Mouse (Mus musculus) myocyte (in vitro differentiated cells): ENCODE results near the gene Myh14.

Experiments used
- E2F4 ChIP-seq: IDR thresholded peaks from one replicate; pipeline ENCODE4 v1.6.1; 2011; ENCODE audit warnings: mild to moderate bottlenecking, control low read depth, moderate library complexity; ENCODE audit not compliant: insufficient read depth
- MAX ChIP-seq: IDR thresholded peaks from one replicate; pipeline ENCODE4 v1.6.1; 2011; ENCODE audit warnings: low read depth, mild to moderate bottlenecking, control low read depth
- MYOD1 ChIP-seq, 3 experiments: IDR thresholded peaks; one replicate each; pipeline ENCODE4 v1.6.1; 2011; ENCODE audit warnings: control low read depth in 2 of 3, low read depth in 2 of 3, mild to moderate bottlenecking in 2 of 3, moderate library complexity in 1 of 3; ENCODE audit not compliant: insufficient read length in 2 of 3, control insufficient read depth in 1 of 3
- MYOG ChIP-seq, 3 experiments: IDR thresholded peaks; one replicate each; pipeline ENCODE4 v1.6.1; 2011; ENCODE audit warnings: control low read depth in 2 of 3, low read depth in 2 of 3, mild to moderate bottlenecking in 2 of 3; ENCODE audit not compliant: insufficient read length in 2 of 3, control insufficient read depth in 1 of 3, insufficient read depth in 1 of 3
- POLR2A ChIP-seq: IDR thresholded peaks from one replicate; pipeline ENCODE4 v1.6.1; 2011; ENCODE audit warnings: low read depth, mild to moderate bottlenecking, control low read depth, moderate library complexity; ENCODE audit not compliant: insufficient read length
- POLR2AphosphoS2 ChIP-seq: IDR thresholded peaks from one replicate; pipeline ENCODE4 v1.6.1; 2011; ENCODE audit warnings: low read depth, control low read depth; ENCODE audit not compliant: insufficient read length
- REST ChIP-seq: IDR thresholded peaks from one replicate; pipeline ENCODE4 v1.6.1; 2011; ENCODE audit warnings: mild to moderate bottlenecking, control low read depth, moderate library complexity; ENCODE audit not compliant: insufficient read depth, insufficient read length
- USF1 ChIP-seq: IDR thresholded peaks from one replicate; pipeline ENCODE4 v1.6.1; 2011; ENCODE audit warnings: low read depth, mild to moderate bottlenecking, control low read depth, moderate library complexity

DNA sequence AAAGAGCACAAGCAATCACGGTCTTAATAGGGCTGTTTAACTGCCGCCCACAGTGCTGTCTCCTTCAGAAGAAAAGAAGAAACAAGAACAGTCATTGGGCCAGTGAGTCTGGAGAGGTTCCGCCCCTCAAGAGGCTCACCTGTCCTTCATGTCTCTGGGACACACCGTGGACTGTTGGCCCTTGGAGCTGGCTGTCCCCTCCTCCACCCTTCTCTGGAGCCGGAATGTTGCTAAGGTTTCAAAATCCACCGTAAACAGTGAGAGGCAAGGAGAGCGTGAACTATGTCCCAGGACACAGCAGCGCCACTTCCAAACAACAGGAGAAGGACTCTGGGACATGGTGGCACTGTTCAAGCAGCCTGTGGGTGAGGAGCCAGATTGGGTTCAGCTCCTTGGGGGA is 13.0 kb upstream of the Myh14 start:
- TF ChIP-seq POLR2AphosphoS2 (no peak), MYOG (IDR thresholded peaks at IDR 0.05; ENCODE audit: control insufficient read depth in 1 of 3, insufficient read depth in 1 of 3, insufficient read length in 2 of 3, low read depth in 2 of 3) (no peak), POLR2A (no peak), E2F4 (no peak), USF1 (no peak), MYOD1 (IDR thresholded peaks at IDR 0.05; ENCODE audit: control insufficient read depth in 1 of 3, insufficient read length in 2 of 3, low read depth in 2 of 3) (no peak), MAX (no peak), REST (no peak)
